Mouse (Mus musculus): Measurements from ENCODE around the gene Ghrh.

- TF ChIP-seq CTCF (IDR thresholded peaks at IDR 0.05; ENCODE audit: borderline replicate concordance, insufficient read depth, low read length), result no peak
- TF ChIP-seq POLR2A (IDR thresholded peaks at IDR 0.05; ENCODE audit: low read depth, low read length), result no peak
Observed at GRCm38 (mm10) chr2:157300051-157300450, 47.3 kb downstream of the Ghrh start.
